Mouse (Mus musculus): ENCODE measurements around the gene Gpr12.
"Not testable (repeated sequence)": the region's sequence is repeated elsewhere in the genome, so short reads cannot be mapped to it uniquely, and the experiment has no call there.

The Gpr12 gene

DNA sequence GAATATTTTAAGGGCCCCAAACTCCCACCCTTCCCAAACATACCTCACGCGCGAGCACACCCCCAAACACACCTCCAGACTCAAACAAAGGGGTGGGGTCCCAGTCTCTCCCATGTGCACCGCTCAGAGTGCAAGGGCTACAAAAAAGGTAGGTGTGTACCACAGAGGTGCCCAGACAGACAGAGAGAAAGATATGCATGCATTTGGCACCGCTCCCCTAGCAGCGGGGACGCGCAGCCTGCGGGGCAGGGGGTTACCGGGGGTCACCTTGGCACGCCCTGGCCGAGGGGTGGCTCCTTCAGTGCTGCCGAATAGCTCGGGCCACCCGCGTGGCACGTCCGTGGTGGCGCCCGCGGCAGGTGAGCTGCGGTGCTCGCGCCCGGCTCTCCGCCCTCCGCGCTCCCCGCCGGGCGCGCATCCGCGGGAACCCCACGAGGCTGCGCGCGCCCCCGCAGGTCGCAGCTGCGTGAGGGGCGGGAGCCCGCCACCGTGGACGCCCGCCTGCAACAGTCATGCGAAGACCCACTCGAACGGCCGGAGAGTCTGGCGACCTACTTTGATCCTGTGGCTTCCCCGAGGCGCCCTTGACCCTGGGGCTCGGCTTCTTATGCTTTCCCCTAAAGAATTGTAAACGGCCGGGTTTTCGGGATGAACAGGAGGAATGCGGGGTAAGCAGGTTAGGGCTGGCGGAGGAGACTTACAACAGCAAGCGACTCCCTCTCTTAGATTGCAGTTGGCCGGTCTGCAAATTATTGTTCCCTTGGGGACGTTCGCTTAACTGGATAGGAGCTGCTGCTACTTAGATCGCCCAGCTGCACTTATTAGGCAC, at the start of gene Gpr12:
TSS of gene Gpr12 (minus strand) at position 762 of the 829 bp plus-strand sequence.
- no peak for DNase-seq

DNA sequence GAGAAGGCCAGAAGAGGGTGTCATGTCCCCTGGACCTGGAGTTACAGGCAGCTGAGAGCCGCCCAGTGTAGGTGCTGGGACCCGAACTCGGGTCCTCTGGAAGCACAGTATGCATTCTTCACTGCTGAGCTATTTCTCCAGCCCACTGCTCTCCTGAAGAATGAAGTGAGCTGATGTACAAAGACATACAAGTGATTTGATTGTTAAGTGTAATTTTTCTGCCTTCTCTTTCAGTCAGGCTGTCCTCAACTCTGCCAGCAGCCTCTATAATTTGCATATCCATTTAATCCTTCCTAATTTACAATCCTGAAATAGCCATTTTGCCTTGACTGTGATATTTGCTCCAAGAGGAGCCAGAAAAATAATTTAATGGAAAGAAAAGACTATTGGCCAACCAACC, 46.6 kb upstream of the Gpr12 start:
- no peak for DNase-seq

DNA sequence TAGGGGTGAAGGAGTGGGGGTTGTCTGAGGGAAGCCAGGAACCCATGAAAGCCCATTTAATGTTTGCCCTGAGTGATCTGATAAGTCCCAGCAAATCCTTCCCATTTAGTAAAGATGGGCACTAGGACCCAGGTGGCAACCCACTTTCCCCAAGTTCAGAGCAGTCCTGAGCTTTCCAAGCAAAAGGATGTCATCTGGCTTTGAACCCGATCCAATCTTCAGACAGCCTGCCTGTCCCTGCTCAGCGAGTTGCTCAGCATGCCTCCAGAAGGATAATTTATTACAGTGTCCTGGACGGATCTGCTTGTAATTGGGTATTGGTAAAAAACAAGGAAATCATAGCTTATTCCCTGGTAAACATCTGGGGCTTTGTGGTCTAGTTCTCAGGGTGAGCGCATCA, 45.9 kb upstream of the Gpr12 start:
- DNase-seq, result peak; percentile 7

DNA sequence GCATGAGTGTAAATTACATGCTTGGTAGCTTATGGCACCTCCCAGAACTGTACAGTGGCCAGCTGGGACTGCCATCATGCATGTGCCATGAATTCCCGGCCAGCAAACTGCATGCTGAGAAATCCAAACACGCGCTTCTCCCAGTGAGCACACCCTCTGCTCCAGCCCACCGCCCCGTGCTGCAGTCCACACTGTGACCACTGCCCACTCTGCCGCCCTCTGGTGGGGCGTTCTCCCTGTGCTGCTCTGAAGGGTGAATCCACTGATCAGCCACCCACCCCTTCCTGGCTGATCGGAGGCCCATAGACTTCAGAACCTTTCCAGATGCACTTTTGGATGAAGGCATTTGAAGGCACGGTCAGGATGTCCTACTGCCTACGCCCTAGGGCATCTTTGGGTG, 44.6 kb upstream of the Gpr12 start:
- DNase-seq, result no peak

DNA sequence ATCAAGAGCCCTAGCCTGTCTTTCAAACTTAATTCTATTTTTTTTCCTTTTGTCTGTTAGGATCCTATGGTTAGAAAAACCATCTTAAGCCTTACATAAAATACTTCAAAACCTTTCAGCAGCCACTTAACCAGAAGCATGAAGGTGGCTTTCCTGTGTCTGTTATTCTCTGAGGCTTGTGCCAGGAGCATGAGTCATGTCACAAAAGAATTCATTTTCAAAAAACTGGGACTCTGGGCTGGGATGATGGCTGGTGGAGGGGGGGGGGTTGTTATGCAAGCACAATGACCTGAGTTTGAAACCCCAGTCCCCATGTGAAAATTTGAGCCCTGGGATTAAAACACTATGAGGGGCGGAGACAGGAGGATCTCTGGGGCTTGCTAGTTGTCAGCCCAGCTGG, 43.8 kb upstream of the Gpr12 start:
- DNase-seq, result no peak

DNA sequence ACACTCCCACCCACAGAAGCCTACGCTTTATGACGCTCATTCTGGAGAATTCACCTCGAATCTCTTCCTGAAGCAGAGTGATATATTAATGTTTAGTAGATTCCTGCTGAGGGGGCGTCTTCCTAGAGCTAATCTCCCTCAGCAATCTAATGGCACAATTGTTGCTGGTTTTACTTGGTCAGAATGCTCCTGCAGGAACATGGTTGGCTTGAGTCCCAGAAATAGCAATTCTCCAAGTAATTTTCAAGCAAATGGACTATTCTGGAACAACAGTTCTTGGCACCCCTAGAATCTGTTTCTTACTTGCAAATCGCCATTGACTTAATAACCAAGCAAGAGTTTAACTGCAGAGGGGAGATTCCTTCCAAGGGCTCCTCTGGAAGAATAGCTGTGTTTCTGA, 42.9 kb upstream of the Gpr12 start:
- no peak for DNase-seq

DNA sequence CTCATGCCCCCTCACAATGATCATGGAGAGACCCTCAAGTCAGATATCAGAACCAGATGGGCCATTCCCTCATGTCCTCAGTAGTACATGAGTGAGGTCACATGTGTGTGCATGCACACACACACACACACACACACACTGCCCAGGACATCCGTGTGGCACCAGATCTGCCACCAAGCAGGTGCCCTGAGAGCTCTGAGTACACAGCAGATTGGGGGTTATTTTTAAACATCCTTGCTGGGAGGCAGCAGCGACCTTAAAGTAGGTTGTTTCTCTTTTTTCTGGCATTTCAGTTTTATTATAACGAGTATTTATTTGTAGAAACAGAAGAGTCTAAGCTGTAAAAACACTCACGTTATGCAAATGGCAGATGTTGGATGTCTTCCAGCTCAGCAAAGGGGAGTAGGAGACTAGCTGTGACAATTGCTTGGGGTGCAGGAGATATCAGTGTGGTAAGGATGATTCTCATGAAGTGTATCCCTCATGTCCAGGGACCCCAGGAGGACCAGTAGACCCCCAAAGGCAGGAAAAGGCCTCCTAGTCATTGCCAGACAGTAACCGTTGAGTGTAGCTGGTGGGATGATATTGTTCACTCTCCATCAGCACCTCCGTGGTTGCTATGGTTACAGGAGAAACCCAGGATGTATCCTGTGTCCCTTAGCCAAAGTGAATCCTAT, 40.7 kb upstream of the Gpr12 start:
- DNase-seq, result peak; percentile 11

DNA sequence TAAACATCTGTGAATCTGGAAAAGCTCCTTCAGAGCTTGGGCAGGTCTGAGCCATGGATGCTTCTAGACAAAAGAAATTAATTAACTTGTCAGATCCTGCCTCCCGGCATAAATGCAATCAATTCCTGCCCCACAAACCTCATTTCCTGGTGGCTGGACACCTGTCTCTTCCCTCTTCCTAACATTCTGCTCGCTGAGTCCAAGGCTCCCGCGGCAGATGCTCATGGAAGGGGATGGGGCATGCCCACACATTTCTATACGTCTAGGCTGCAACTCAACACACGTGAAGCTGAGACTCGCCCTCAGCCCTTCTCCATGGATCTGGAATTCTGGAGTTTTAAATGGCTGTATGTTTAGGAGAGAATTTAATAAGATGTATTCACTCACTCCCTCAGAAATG, 26.8 kb upstream of the Gpr12 start:
- DNase-seq, result no peak

DNA sequence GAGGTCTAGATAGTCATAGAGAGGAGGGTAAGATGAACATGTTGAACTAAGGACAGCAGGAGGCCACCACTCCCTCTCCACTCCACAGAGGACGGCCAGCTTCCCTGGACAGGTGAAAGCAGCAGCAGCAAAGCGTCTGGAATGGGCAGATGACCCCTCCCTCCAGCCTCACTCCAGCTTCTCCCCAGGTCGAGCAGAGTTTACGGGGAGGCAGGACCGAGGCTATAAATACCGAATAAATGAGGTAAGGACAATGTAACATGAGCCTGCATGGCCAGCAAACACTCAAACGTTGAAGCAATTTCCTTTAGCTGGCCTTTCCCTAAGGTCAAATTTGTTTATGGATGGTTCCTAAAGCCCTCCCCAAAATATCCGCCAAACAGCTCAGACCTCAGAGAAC, 26.0 kb upstream of the Gpr12 start:
- no peak for DNase-seq

DNA sequence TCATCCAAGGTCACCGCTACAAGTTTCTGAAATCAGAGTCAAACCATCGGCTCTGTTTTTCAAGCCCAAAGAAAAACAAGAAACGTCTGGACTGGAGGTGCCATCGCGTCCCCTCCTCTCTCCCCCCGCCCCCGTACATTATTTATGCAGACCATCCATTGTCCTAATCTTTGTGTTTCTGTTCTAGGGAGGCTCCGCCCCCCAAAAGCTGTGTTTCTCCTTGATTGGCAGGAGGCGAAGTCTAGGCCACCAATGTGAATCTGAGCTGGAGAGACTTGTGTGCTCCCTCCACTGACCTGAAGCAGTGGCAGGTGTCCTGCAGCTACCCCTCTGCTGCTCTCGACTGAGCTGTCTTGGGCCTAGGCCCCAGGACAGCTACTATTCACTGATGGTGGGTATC, 24.6 kb upstream of the Gpr12 start:
- DNase-seq, result no peak

DNA sequence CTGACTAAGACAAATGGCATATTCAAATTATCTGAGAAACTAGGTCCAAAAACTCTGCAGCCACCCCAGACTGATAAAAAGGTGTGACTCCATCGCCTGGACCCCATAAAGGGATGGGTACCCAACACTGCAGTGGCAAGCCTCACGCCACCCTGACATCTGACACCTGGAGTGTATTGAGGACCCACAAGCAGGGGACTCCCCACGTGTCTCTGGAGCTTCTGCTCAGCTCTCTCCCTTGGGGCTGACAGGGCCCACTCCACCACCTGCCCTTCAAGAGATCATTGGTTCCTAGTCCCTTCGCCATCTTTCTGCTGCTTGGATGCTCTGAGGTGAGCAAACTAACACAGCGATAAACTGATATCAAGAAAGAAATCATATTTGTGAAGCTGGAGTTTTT, 22.8 kb upstream of the Gpr12 start:
- DNase-seq, result no peak

DNA sequence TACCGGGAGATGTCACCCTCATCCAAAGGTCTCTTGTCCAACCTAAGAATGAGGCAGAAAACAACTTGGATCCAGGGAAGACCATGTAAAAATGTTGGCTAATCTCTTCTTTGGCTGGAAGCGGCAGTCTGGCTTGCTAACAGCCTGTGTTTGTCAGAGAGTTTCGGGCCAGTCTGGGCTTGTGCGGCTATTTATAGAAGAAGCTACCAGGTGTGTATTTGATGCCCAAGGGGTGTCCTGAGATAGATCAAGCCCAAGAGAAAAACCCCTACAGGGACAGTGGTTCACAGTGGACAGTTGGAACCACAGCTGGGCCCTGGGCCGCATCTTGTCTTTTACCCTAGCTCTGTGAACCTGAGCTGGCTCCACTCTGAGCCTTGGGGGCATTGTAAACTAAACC, 21.9 kb upstream of the Gpr12 start:
- DNase-seq, result no peak

DNA sequence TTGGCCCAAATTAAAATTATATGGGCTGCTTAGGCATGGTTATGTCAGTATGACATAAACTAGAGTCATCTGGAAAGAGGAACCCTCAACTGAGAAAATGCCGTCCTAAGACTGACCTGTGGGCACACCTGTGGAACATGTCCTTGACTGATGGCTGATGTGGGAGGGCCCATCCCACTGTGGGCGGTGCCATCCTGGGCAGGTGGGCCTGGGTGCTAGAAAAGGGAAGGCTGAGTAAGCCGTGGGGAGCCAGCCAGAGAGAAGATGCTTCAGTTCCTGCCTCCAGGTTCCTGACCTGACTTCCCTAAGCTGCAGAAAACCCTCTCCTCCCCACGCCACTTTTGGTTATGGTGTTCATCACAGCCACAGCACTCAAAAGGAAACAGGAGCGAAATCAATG, 21.2 kb upstream of the Gpr12 start:
- no peak for DNase-seq

DNA sequence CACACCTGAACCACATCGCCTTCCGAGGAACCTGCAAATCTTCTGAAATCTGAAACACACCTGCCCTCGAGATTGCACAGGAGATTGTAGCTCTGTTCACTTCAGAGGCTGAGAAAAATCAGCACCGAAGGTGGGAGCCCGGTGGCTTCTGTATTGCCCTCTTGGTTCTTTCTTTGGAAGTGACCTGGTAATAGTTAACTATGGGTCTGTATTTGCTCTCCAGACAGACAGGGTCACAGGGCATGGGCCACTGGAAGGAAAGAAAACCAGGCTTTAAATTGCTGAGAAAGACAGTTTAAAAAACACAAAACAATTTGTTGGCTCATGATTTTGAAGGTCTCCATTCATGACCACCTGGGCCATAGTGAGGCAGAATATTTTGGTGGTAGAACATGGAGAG, 14.9 kb upstream of the Gpr12 start:
- no peak for DNase-seq

DNA sequence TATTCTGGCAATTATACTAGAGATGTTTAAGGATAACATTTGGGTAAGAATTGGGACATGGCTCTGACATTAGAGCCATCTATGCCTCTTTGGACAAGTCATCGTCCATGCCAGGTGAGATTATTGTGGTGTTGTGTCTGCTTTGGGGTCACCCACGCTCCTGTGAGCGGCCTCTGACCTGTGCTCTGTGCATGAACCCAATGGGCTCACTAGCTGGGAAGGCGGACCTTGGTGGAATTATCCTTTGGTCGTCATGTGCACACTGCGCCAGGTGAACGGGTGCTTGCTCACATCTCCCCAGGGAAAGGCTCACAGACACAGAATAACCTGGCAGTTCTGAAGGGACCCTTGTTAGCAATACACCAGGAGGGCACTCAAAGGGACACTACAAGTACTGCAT, 14.2 kb upstream of the Gpr12 start:
- DNase-seq, result not testable (repeated sequence)

DNA sequence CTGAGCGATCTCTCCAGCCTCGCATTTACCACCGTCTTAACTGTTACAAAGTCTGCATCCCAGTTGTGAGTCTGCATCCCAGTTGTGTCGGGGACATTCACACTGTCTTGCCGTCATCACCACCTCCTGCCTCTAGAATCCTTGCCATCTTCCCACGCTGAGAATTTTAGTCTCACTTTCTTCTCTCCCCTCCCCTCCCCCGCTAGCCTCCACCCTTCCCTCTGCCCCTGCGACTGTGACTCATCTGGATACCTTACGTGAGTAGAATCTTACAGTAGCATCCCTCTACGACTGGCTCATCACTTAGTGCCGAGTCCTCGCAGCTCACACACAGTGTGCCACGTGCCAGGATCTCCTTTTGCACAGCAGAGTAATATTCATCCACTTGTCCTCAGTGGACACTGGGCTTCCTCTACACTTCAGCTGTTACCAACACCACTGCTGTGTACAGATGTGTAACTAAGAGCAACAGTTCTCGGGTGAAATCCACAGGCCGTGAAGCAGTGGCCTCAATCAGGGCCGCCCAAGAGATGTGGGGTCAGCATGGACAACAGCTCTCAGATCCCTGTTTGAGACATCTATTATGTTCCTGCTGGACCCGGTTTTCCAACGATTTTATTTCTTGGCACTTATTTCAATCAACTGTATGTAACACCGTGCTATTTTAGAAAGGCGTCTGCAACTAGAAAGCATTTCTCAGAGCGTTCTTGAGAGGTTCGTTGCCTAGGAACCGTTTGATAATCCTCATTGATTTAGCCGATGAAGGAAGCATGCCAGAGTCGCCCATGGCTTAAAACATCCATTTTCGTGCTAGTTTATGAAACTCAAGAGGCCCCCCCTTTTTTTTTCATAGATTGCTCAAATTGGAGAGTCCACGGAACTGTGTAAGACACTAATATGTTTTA, 13.4 kb upstream of the Gpr12 start:
- DNase-seq, result no peak

DNA sequence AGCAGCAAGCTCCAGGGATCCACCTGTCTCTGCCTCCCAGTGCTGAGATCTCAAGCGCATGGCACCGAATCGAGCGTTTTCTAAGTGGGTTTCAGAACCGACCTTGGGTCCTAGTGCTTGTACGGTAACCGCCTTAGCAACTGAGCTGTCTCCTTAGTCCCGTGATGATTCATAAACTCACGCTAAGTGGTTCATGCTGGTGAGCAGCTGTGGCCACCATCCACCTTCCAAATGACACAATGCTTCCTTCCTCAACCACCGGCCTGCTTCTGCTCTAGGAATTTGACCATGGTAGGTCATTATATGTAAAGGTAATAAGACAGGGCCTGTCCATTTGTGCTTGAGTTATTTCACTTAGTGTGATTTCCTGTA, 12.4 kb upstream of the Gpr12 start:
- DNase-seq, result no peak

DNA sequence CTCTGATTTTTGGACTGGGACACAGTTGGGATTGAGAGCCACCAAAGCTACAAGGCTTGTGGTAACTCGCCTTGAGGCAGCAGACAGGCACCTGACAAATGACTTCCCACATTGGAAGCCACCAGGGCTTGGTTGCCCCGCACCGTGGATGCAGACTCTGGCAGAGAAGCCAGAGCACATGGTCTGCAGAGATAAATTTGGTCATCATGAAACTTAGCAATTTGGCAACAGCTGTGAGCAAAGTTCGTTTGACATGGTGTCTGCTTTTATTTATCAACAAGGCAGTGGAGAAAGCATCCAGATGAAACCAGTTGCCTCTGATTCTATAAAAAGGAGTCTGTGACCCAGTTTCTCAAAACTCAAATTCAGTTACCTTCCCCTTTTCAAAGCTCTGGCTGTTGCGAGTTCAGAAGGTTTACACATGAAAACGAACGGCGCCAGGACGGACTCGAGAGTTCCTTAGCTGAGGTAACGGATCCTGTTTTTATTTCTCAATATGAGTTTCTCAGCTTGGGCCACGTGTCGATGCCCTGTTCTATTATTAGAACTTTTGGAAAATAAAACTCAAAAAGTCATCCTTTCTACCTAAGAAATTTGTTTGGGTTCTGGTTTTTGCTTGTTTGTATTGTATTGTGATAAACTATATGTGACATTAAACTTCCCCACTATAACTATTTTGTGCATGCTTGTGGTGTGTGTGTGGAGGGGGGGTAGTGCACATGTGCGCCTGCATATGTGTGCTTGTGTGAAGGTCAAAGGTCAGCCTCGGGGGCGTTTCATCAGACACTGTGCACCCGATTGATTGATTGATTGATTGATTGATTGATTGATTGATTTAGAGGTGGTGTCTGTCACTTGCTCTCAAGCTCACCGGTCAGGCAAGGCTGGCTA, 11.8 kb upstream of the Gpr12 start:
- DNase-seq, result no peak

DNA sequence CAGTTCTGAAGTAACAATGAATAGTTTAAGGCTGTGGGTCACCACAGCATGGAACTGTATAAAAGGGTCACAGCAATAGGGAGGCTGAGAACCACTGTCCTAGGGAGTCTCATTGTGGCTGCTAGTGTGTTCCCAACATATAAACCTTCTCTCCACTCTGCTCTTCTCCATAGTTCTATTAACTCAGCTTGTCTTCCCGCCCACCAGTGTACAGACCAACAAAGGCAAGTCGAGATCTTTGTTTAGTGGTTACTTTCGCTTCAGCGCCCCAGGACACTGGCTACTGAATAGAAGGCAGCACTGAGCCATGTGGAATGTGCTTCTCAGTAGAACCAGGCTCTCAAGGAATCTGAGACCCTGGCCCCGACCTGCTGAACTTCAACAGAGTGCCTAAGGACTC, 7.5 kb upstream of the Gpr12 start:
- DNase-seq, result no peak

DNA sequence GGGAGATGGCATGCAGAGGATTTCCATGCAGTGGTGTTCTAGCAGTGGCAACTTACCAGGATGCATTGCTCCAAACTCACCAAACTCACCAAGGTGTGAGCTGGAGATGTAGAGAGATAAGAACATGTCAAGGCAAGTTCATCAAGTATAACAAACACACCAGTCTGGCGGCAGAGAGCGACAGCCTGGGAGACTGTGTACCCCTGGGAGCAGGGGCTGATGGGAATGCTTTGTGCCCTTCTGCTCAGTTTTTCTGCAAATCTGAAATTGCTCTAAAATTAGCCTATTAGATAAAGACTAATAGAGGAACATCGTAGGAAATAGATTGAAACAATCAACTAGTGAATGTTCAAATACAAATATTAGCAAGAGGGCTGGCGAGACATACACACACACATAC, 6.6 kb upstream of the Gpr12 start:
- DNase-seq, result no peak

DNA sequence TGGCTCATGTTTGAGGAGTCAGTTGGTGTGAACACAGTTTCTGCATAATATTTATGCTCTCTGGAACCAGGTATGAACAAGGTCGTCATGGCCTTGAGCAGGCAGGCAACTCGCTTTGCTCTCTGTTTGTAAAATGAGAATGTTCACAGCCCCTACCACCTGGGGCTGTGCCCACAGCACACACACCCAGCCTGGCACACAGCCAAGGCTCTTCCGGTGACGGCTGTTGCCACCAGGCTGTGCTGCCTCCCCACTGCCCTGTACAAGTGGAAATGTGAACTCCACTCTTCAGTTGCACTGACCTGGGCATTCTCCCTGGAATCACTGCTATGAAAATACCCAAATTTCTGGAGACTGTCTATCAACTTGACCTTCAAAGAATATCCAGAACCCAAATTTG, 5.9 kb upstream of the Gpr12 start:
- no peak for DNase-seq

DNA sequence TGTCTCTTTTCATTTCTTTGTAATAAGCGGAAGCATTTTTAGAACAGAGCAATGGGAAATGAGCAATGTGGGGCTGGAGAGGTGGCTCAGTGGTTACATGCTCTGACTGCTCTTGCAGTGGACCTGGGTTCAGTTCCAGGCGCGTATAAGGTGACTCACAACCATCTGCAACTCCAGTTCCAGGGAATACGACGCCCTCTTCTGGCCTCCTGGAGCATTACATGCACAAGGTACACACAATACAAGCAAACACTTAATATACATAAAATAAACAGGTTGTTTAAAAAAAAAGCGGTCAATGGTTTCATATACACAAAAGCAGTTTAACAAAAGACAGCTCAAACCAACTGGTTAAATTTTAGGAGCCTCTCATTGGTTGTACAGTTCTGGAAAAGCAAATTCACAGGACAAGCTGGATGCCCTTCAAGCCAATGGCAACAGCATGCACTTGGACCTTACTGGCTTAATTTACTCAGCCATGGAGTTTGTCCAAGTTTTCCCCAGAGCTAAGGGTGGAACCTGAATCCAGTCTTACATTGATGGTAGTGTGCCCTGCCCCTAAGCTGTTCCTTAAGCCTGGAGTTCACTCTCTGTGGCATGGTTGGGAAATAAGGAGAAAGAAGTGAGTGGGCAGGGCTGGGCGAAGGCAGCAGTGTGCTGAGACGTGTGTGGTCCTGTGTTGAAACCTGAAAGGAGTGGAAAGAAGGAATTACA, 1.5 kb upstream of the Gpr12 start:
- DNase-seq, result no peak
